Mouse (Mus musculus) heart, adult 2 months (tissue): ENCODE data around the gene Fbxl13. TPM values are rescaled to one million over a fixed set of nuclear protein-coding genes. Genes with fewer than 3 reads are reported as not detected.

Experiments
- DNase-seq, 2 experiments: peaks; one replicate each; pipeline ENCODE4 v3.0.0; 2021
- H3K27ac ChIP-seq: fragments of 200-600 bp; 2 replicates; pipeline ENCODE4 v1.8.1; 2022
- H3K27me3 ChIP-seq: fragments of 200-500 bp; 2 replicates; pipeline ENCODE4 v1.6.1; 2012; ENCODE audit warnings: mild to moderate bottlenecking, low read length, inconsistent platforms, mixed read lengths; ENCODE audit not compliant: control insufficient read depth, insufficient read depth
- H3K36me3 ChIP-seq: fragments of 200-500 bp; 2 replicates; pipeline ENCODE4 v1.6.1; 2012; ENCODE audit warnings: low read length, inconsistent platforms; ENCODE audit not compliant: control insufficient read depth, insufficient read depth
- H3K4me1 ChIP-seq: fragments of 200-500 bp; 2 replicates; pipeline ENCODE4 v1.6.1; 2011; ENCODE audit warnings: low read length; ENCODE audit not compliant: control insufficient read depth, insufficient read depth
- H3K4me3 ChIP-seq: fragments of 200-600 bp; 2 replicates; pipeline ENCODE4 v1.8.1; 2022
- H3K79me2 ChIP-seq: fragments of 200-500 bp; replicated peaks from 2 replicates; pipeline ENCODE4 v1.6.1; 2012; ENCODE audit warnings: mild to moderate bottlenecking, inconsistent platforms, low read length, moderate library complexity, mixed read lengths; ENCODE audit not compliant: control insufficient read depth, insufficient read depth
- H3K9ac ChIP-seq: fragments of 200-500 bp; 2 replicates; pipeline ENCODE4 v1.6.1; 2012; ENCODE audit warnings: low read depth, mild to moderate bottlenecking, control low read depth, inconsistent platforms, low read length, mixed read lengths
- CTCF ChIP-seq: fragments of 200-600 bp; IDR thresholded peaks from 2 replicates; pipeline ENCODE4 v1.8.1; 2022; ENCODE audit warnings: antibody characterized with exemption, mild to moderate bottlenecking, moderate library complexity
- EP300 ChIP-seq: fragments of 200-500 bp; IDR thresholded peaks from 2 replicates; pipeline ENCODE4 v1.6.1; 2011; ENCODE audit warnings: low read depth, low read length, control low read depth; ENCODE audit not compliant: insufficient read depth
- POLR2A ChIP-seq: fragments of 200-500 bp; IDR thresholded peaks from 2 replicates; pipeline ENCODE4 v1.6.1; 2011; ENCODE audit warnings: mild to moderate bottlenecking, low read depth, low read length, control low read depth; ENCODE audit not compliant: insufficient read depth
- WGBS: fragments of 180-500 bp; shearing (Covaris S2); methylation state at CpG from one replicate; pipeline ENCODE4 v1.1.7; 2018; 5-methylcytosine and 5-hydroxymethylcytosine counted together
- intact Hi-C: fragments of 180-260 bp; cut with DNase I; formaldehyde crosslinking; loops from one replicate; pipeline ENCODE4 v1.15.1; 2025
- polyA plus RNA-seq: library from polyadenylated mRNA; depleted of rRNA; stranded (reverse); fragments of >200 nt; gene quantifications from 2 replicates; pipeline ENCODE4 v1.2.3, GENCODE M21; 2012
- total RNA-seq, 2 experiments: library from RNA; stranded (reverse); gene quantifications; 2 replicates each; pipeline ENCODE4 v1.2.3; 2021

Gene Fbxl13
- total and polyA plus RNA-seq, 3 experiments = 0.47 TPM; not detected in 2

GRCm38 (mm10) chr5:21673742-21674141 is 28.3 kb upstream of the Fbxl13 start:
- TF ChIP-seq EP300 (no peak), POLR2A (no peak), CTCF (no peak)
- WGBS = 88% methylated on average over 9 of the region's 9 CpGs
- Histone ChIP-seq H3K4me3 (no peak overlapping the region), H3K4me1 (no peaks in the 10 kb centered on the region), H3K27me3 (no peaks in the 10 kb centered on the region), H3K36me3 (no peaks in the 10 kb centered on the region), H3K79me2 (no peaks in the 10 kb centered on the region), H3K27ac (no peak overlapping the region), H3K9ac (no peak overlapping the region)
- intact Hi-C loops = no loop called here
- DNase-seq = no peak

DNA sequence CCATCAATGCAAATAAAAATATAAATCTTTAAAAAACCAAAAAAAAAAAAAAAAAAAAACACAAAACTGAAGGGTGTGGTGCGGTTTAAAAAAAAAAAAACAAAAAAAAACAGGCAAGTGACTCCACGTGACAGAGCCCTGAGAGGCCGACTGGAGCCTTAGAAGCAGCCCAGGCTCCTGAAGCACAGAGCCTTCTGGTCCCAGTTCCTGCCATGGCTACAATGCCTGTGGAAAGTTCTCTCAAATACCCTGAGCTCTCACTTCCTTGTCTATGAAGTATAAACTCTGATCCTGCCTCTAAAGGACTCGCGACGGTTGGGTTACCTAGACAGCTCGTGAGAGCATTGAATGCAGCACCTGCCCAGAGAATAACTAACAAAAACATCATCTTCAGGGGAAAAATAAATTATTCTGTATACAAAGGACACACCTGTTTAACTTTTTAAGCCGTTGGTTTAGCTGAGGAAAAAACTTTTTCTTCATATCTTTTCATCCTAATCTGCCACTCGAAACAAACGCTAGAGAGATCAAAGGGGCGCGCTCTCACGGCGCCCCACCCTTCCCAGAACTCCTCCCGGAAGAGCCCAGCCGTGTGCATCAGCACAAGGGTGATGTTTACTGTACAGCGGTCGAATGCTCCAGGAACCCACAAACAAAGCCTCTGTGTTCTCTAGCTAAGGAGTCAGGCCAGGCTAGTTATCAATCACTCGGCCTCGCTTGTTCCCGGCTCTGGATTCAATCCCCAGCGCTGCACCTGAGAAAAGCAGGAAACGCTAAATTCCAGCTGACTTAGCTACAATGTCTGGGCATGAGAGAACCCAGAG is 27.6 kb upstream of the Fbxl13 start:
- Histone ChIP-seq H3K4me1 (no peaks in the 10 kb centered on the region), H3K27ac (no peak overlapping the region), H3K79me2 (no peaks in the 10 kb centered on the region), H3K36me3 (no peaks in the 10 kb centered on the region), H3K9ac (no peak overlapping the region), H3K4me3 (peak overlapping the region; percentile 20; the same call in 1 of the 2 replicates), H3K27me3 (no peaks in the 10 kb centered on the region)
- no peak for DNase-seq
- intact Hi-C loops = no loop called here
- WGBS = 54% methylated on average over 23 of the region's 23 CpGs
- TF ChIP-seq POLR2A (no peak), CTCF (no peak), EP300 (no peak)

DNA sequence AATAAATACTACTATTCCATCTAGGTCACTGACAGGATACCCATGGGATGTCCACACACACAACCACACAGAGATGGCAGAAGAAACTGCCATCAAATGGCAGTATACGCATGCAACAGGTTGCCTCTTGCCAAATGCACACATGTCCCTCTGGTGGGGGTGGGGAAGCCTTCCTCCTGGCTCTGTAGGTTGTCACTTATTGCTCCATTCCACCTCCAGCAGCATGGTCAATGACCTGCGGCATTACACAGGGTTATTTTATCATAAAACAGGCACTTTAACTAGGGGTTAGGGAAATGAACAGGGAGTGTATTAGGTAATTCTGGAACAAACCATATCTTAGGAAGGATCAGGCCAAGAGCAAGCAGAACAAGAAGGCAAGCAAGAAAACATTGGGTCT is 23.9 kb upstream of the Fbxl13 start:
- Histone ChIP-seq H3K9ac (no peak overlapping the region), H3K4me1 (no peaks in the 10 kb centered on the region), H3K27me3 (no peaks in the 10 kb centered on the region), H3K27ac (no peak overlapping the region), H3K79me2 (no peaks in the 10 kb centered on the region), H3K4me3 (no peak overlapping the region), H3K36me3 (no peaks in the 10 kb centered on the region)
- 87% methylated on average over 2 of the region's 2 CpGs for WGBS
- intact Hi-C loops = no loop called here
- TF ChIP-seq CTCF = peak; percentile 30
- TF ChIP-seq EP300 = no peak
- DNase-seq = no peak

GRCm38 (mm10) chr5:21667191-21668137 is 22.0 kb upstream of the Fbxl13 start:
- Histone ChIP-seq H3K27ac (no peak overlapping the region), H3K4me3 (no peak overlapping the region), H3K27me3 (no peaks in the 10 kb centered on the region), H3K4me1 (no peaks in the 10 kb centered on the region), H3K79me2 (no peaks in the 10 kb centered on the region), H3K9ac (no peak overlapping the region), H3K36me3 (no peaks in the 10 kb centered on the region)
- DNase-seq = no peak
- TF ChIP-seq POLR2A (no peak), EP300 (no peak), CTCF (no peak)
- intact Hi-C loops = no loop called here
- WGBS = 69% methylated on average over 8 of the region's 8 CpGs

- H3K4me1 ChIP-seq = peaks cover 3% of the 10 kb centered on the region; the same call in 1 of the 2 replicates
- no peak overlapping the region for H3K9ac ChIP-seq
- no peak overlapping the region for H3K27ac ChIP-seq
- H3K27me3 ChIP-seq = no peaks in the 10 kb centered on the region
- DNase-seq = no peak
- no peak overlapping the region for H3K4me3 ChIP-seq
- intact Hi-C loops = no loop called here
- TF ChIP-seq CTCF (no peak), POLR2A (no peak), EP300 (no peak)
- no peaks in the 10 kb centered on the region for H3K79me2 ChIP-seq
- WGBS = 94% methylated on average over 11 of the region's 11 CpGs
- no peaks in the 10 kb centered on the region for H3K36me3 ChIP-seq
Measured at GRCm38 (mm10) chr5:21663081-21663480, 17.6 kb upstream of the Fbxl13 start.
